Mouse (Mus musculus): Measurements from ENCODE around the gene Disc1.

GRCm38 (mm10) chr8:125043935-125044334 lies 10.1 kb upstream of the Disc1 start:
- TF ChIP-seq CTCF (IDR thresholded peaks at IDR 0.05; ENCODE audit: borderline replicate concordance, insufficient read depth, low read depth, low read length) (no peak), POLR2A (IDR thresholded peaks at IDR 0.05; ENCODE audit: borderline replicate concordance, insufficient read depth, low read length) (no peak)
